Mouse (Mus musculus): ENCODE data around the gene 3110009E18Rik.

Gene 3110009E18Rik

GRCm38 (mm10) chr1:120142551-120142950 lies 21.6 kb downstream of the 3110009E18Rik start:
- DNase-seq (ENCODE audit: low read depth, low spot score), result no peak

GRCm38 (mm10) chr1:120145527-120146216 lies 24.7 kb downstream of the 3110009E18Rik start:
- no peak for DNase-seq (ENCODE audit: low read depth, low spot score)

GRCm38 (mm10) chr1:120146994-120147393 lies 26.0 kb downstream of the 3110009E18Rik start:
- no peak for DNase-seq (ENCODE audit: low read depth, low spot score)

- peak; percentile 13 for DNase-seq (ENCODE audit: low read depth, low spot score)
Measured at GRCm38 (mm10) chr1:120154232-120154631, 33.2 kb downstream of the 3110009E18Rik start.

GRCm38 (mm10) chr1:120155325-120155724 lies 34.3 kb downstream of the 3110009E18Rik start:
- peak; percentile 21 for DNase-seq (ENCODE audit: low read depth, low spot score)

- no peak for DNase-seq (ENCODE audit: low read depth, low spot score)
Measured at GRCm38 (mm10) chr1:120158474-120159127, 37.6 kb downstream of the 3110009E18Rik start.

- no peak for DNase-seq (ENCODE audit: low read depth, low spot score)
Measured at GRCm38 (mm10) chr1:120161502-120161901, 40.5 kb downstream of the 3110009E18Rik start.

GRCm38 (mm10) chr1:120162616-120163015 lies 41.6 kb downstream of the 3110009E18Rik start:
- DNase-seq (ENCODE audit: low read depth, low spot score), result no peak

GRCm38 (mm10) chr1:120168016-120168415 lies 47.0 kb downstream of the 3110009E18Rik start:
- DNase-seq (ENCODE audit: low read depth, low spot score), result no peak

GRCm38 (mm10) chr1:120168674-120169073 lies 47.7 kb downstream of the 3110009E18Rik start:
- DNase-seq (ENCODE audit: low read depth, low spot score), result no peak

GRCm38 (mm10) chr1:120170307-120170706 lies 49.3 kb downstream of the 3110009E18Rik start:
- DNase-seq (ENCODE audit: low read depth, low spot score), result no peak

- DNase-seq (ENCODE audit: low read depth, low spot score), result no peak
Measured at GRCm38 (mm10) chr1:120171819-120172521, 51.0 kb downstream of the 3110009E18Rik start.

GRCm38 (mm10) chr1:120174991-120175390 lies 54.0 kb downstream of the 3110009E18Rik start:
- DNase-seq (ENCODE audit: low read depth, low spot score), result no peak

- no peak for DNase-seq (ENCODE audit: low read depth, low spot score)
Measured at GRCm38 (mm10) chr1:120176313-120176712, 55.3 kb downstream of the 3110009E18Rik start.

- DNase-seq (ENCODE audit: low read depth, low spot score), result no peak
Measured at GRCm38 (mm10) chr1:120177141-120177540, 56.2 kb downstream of the 3110009E18Rik start.

GRCm38 (mm10) chr1:120186204-120186603 lies 65.2 kb downstream of the 3110009E18Rik start:
- DNase-seq (ENCODE audit: low read depth, low spot score), result no peak

- DNase-seq (ENCODE audit: low read depth, low spot score), result no peak
Measured at GRCm38 (mm10) chr1:120186655-120187054, 65.7 kb downstream of the 3110009E18Rik start.

GRCm38 (mm10) chr1:120187059-120187458 lies 66.1 kb downstream of the 3110009E18Rik start:
- DNase-seq (ENCODE audit: low read depth, low spot score), result no peak

- DNase-seq (ENCODE audit: low read depth, low spot score), result no peak
Measured at GRCm38 (mm10) chr1:120189206-120189605, 68.2 kb downstream of the 3110009E18Rik start.

GRCm38 (mm10) chr1:120190300-120190699 lies 69.3 kb downstream of the 3110009E18Rik start:
- no peak for DNase-seq (ENCODE audit: low read depth, low spot score)

- DNase-seq (ENCODE audit: low read depth, low spot score), result no peak
Measured at GRCm38 (mm10) chr1:120190946-120191345, 70.0 kb downstream of the 3110009E18Rik start.

- DNase-seq (ENCODE audit: low read depth, low spot score), result no peak
Measured at GRCm38 (mm10) chr1:120192321-120192720, 71.3 kb downstream of the 3110009E18Rik start.

All from skeletal muscle tissue, adult 2 months (tissue).